Mouse (Mus musculus) fat pad, adult 2 months (tissue): ENCODE measurements around the gene Nox4.

Source experiments
- DNase-seq: peaks from one replicate; pipeline ENCODE4 v3.0.0-alpha.2; 2011; ENCODE audit warnings: low read depth, low spot score; ENCODE audit errors: extremely low read depth

Gene Nox4

GRCm38 (mm10) chr7:87245856-87246579, at the start of gene Nox4:
Gene Nox4, plus strand, starts transcription at chr7:87246096.
- DNase-seq = no peak

GRCm38 (mm10) chr7:87204751-87205150, 41.1 kb upstream of the Nox4 start:
- no peak for DNase-seq

- no peak for DNase-seq
Observed at GRCm38 (mm10) chr7:87221712-87222111, 24.2 kb upstream of the Nox4 start.

GRCm38 (mm10) chr7:87222751-87223150, 23.1 kb upstream of the Nox4 start:
- DNase-seq = no peak

- DNase-seq = no peak
Observed at GRCm38 (mm10) chr7:87225617-87226016, 20.3 kb upstream of the Nox4 start.

- DNase-seq = no peak
Observed at GRCm38 (mm10) chr7:87227051-87227948, 18.6 kb upstream of the Nox4 start.

GRCm38 (mm10) chr7:87229502-87229901, 16.4 kb upstream of the Nox4 start:
- no peak for DNase-seq

- DNase-seq = no peak
Observed at GRCm38 (mm10) chr7:87241139-87241538, 4.8 kb upstream of the Nox4 start.

- DNase-seq = no peak
Observed at GRCm38 (mm10) chr7:87246580-87246934, 661 bp downstream of the Nox4 start.

- no peak for DNase-seq
Observed at GRCm38 (mm10) chr7:87246940-87247339, 1.0 kb downstream of the Nox4 start.

- no peak for DNase-seq
Observed at GRCm38 (mm10) chr7:87247926-87248325, 2.0 kb downstream of the Nox4 start.

- no peak for DNase-seq
Observed at GRCm38 (mm10) chr7:87252071-87252470, 6.2 kb downstream of the Nox4 start.

- no peak for DNase-seq
Observed at GRCm38 (mm10) chr7:87277225-87277624, 31.3 kb downstream of the Nox4 start.

GRCm38 (mm10) chr7:87303726-87304315, 57.9 kb downstream of the Nox4 start:
- no peak for DNase-seq

GRCm38 (mm10) chr7:87321571-87321970, 75.7 kb downstream of the Nox4 start:
- DNase-seq = no peak

GRCm38 (mm10) chr7:87322085-87322484, 76.2 kb downstream of the Nox4 start:
- no peak for DNase-seq

GRCm38 (mm10) chr7:87330782-87331558, 85.1 kb downstream of the Nox4 start:
- no peak for DNase-seq

GRCm38 (mm10) chr7:87345598-87345997, 99.7 kb downstream of the Nox4 start:
- no peak for DNase-seq

GRCm38 (mm10) chr7:87352818-87353217, 106.9 kb downstream of the Nox4 start:
- no peak for DNase-seq

- DNase-seq = no peak
Observed at GRCm38 (mm10) chr7:87367834-87368233, 121.9 kb downstream of the Nox4 start.

- no peak for DNase-seq
Observed at GRCm38 (mm10) chr7:87369131-87369530, 123.2 kb downstream of the Nox4 start.
